Mouse (Mus musculus): ENCODE data around the gene Borcs6.

The Borcs6 gene

GRCm38 (mm10) chr11:69100639-69101360 is 41.3 kb downstream of the Borcs6 start:
- DNase-seq (ENCODE audit: extremely low spot score, low read depth, low spot score), result no peak

- DNase-seq (ENCODE audit: extremely low spot score, low read depth, low spot score), result no peak
Observed at GRCm38 (mm10) chr11:69101604-69102402, 42.3 kb downstream of the Borcs6 start.

- DNase-seq (ENCODE audit: extremely low spot score, low read depth, low spot score), result no peak
Observed at GRCm38 (mm10) chr11:69102403-69102725, 42.8 kb downstream of the Borcs6 start.

GRCm38 (mm10) chr11:69103121-69103520 is 43.6 kb downstream of the Borcs6 start:
- DNase-seq (ENCODE audit: extremely low spot score, low read depth, low spot score), result no peak

- no peak for DNase-seq (ENCODE audit: extremely low spot score, low read depth, low spot score)
Observed at GRCm38 (mm10) chr11:69103531-69104435, 44.3 kb downstream of the Borcs6 start.

- no peak for DNase-seq (ENCODE audit: extremely low spot score, low read depth, low spot score)
Observed at GRCm38 (mm10) chr11:69104487-69104886, 45.0 kb downstream of the Borcs6 start.

- DNase-seq (ENCODE audit: extremely low spot score, low read depth, low spot score), result no peak
Observed at GRCm38 (mm10) chr11:69105227-69105626, 45.7 kb downstream of the Borcs6 start.

- DNase-seq (ENCODE audit: extremely low spot score, low read depth, low spot score), result no peak
Observed at GRCm38 (mm10) chr11:69105796-69106195, 46.3 kb downstream of the Borcs6 start.

- no peak for DNase-seq (ENCODE audit: extremely low spot score, low read depth, low spot score)
Observed at GRCm38 (mm10) chr11:69106299-69106698, 46.8 kb downstream of the Borcs6 start.

- DNase-seq (ENCODE audit: extremely low spot score, low read depth, low spot score), result no peak
Observed at GRCm38 (mm10) chr11:69106842-69107241, 47.3 kb downstream of the Borcs6 start.

GRCm38 (mm10) chr11:69107676-69108075 is 48.2 kb downstream of the Borcs6 start:
- DNase-seq (ENCODE audit: extremely low spot score, low read depth, low spot score), result no peak

GRCm38 (mm10) chr11:69108223-69108622 is 48.7 kb downstream of the Borcs6 start:
- DNase-seq (ENCODE audit: extremely low spot score, low read depth, low spot score), result no peak

- DNase-seq (ENCODE audit: extremely low spot score, low read depth, low spot score), result no peak
Observed at GRCm38 (mm10) chr11:69109032-69109900, 49.7 kb downstream of the Borcs6 start.

- no peak for DNase-seq (ENCODE audit: extremely low spot score, low read depth, low spot score)
Observed at GRCm38 (mm10) chr11:69110319-69111046, 51.0 kb downstream of the Borcs6 start.
